Comparison of ENCODE assay signal across 7 mouse cellular contexts in genomic region chr2:32714987-32715425, GRCm38 (mm10). TPM values are rescaled to one million over a fixed set of nuclear protein-coding genes. Genes with fewer than 3 reads are reported as not detected.
DNase-seq lines count a peak whose midpoint lies in the region; ATAC-seq lines count a peak whose summit lies in the region.

No protein-coding gene starts in this region.

- peak; percentile 73 for DNase-seq in 3134 (ENCODE audit: extremely low read depth, insufficient read length, low spot score)
- peak; percentile 80 to 82 for DNase-seq in B cell, adult 2 months
- DNase-seq in fibroblast of lung, adult 2 months (ENCODE audit: low read depth) = peak; percentile 72
- DNase-seq in natural killer cell, adult 2 months (ENCODE audit: low spot score in 2 of 2) = peak; percentile 92 to 96
- no peak for DNase-seq in gastrocnemius, postnatal 10 days
- DNase-seq in embryo, embryonic 9.5 days (ENCODE audit: extremely low spot score) = no peak

- no peaks in the 10 kb centered on the region for H3K9me3 ChIP-seq in limb, embryonic 12.5 days

- H3K4me2 ChIP-seq in limb, embryonic 12.5 days = no peak overlapping the region

- H3K4me3 ChIP-seq in limb, embryonic 12.5 days (replicated peaks) = no peak overlapping the region

- no peak overlapping the region; the same call in 1 of the 2 replicates for H3K9ac ChIP-seq in limb, embryonic 12.5 days (replicated peaks)

- peaks cover 16% of the 10 kb centered on the region for H3K4me1 ChIP-seq in limb, embryonic 12.5 days (replicated peaks)

- 46% methylated on average over 4 of the region's 4 CpGs for WGBS in limb, embryonic 12.5 days

- peaks cover 15% of the 10 kb centered on the region for H3K36me3 ChIP-seq in limb, embryonic 12.5 days

- ATAC-seq in limb, embryonic 12.5 days (ENCODE audit: insufficient number of reproducible peaks, insufficient read depth, low FRiP score, low TSS enrichment, low read depth) = no peak

- H3K27me3 ChIP-seq in limb, embryonic 12.5 days = no peaks in the 10 kb centered on the region

- H3K27ac ChIP-seq in limb, embryonic 12.5 days = peak overlapping the region; percentile 62; the same call in 1 of the 2 replicates

RNA-seq across cellular contexts. Expression of gene Cdk9, which starts 2.1 kb away (rescaled TPM):
- 129 and 136 TPM in 2 replicates for polyA plus RNA-seq in limb, embryonic 12.5 days (2016; fragmentation: Nextera tagmentation; extraction: Ambion mirVana)
- 10 to 100 TPM; 29.5 to 35.2 TPM for total RNA-seq in gastrocnemius, postnatal 10 days (2021)

RNA-seq across cellular contexts. Expression of gene Sh2d3c, which starts 5.8 kb away (rescaled TPM):
- polyA plus RNA-seq in limb, embryonic 12.5 days (2016; fragmentation: Nextera tagmentation; extraction: Ambion mirVana) = 17.0 and 17.1 TPM in 2 replicates
- 10 to 100 TPM; 13.2 to 16.6 TPM for total RNA-seq in gastrocnemius, postnatal 10 days (2021)

RNA-seq across cellular contexts. Expression of gene Fpgs, which starts 11.1 kb away (rescaled TPM):
- polyA plus RNA-seq in limb, embryonic 12.5 days (2016; fragmentation: Nextera tagmentation; extraction: Ambion mirVana) = 31.0 and 32.9 TPM in 2 replicates
- total RNA-seq in gastrocnemius, postnatal 10 days (2021) = 10 to 100 TPM; 10.5 to 15.6 TPM

RNA-seq across cellular contexts. Expression of gene 6330409D20Rik, which starts 25.8 kb away (rescaled TPM):
- not detected in 2 replicates for polyA plus RNA-seq in limb, embryonic 12.5 days (2016; fragmentation: Nextera tagmentation; extraction: Ambion mirVana)
- total RNA-seq in gastrocnemius, postnatal 10 days (2021) = not detected

RNA-seq across cellular contexts. Expression of gene Tor2a, which starts 42.0 kb away (rescaled TPM):
- 58.8 and 62.7 TPM in 2 replicates for polyA plus RNA-seq in limb, embryonic 12.5 days (2016; fragmentation: Nextera tagmentation; extraction: Ambion mirVana)
- total RNA-seq in gastrocnemius, postnatal 10 days (2021) = 10 to 100 TPM; 12.7 to 13.7 TPM

Comparison
In these comparisons a context has a peak if more than half of its experiments do, and no peak if none do; other contexts are left out.
1. DNase-seq: peak in 3134 (single experiment), B cell, adult 2 months (2 of 2), fibroblast of lung, adult 2 months (single experiment) and natural killer cell, adult 2 months (2 of 2); none in gastrocnemius, postnatal 10 days (single experiment) and embryo, embryonic 9.5 days (single experiment).